Mouse (Mus musculus): ENCODE measurements around the gene Osmr. TPM values are rescaled to one million over a fixed set of nuclear protein-coding genes. Genes with fewer than 3 reads are reported as not detected.

Osmr gene
- polyA plus RNA-seq, 1 experiment from 2014 or later, result 0.42 TPM

GRCm38 (mm10) chr15:6903286-6903975 is 28.7 kb upstream of the Osmr start:
- Histone ChIP-seq H3K27ac (replicated peaks; ENCODE audit: low read depth, low read length) (no peak overlapping the region), H3K9me3 (replicated peaks; ENCODE audit: control insufficient read depth, low read length) (no peaks in the 10 kb centered on the region), H3K36me3 (replicated peaks; ENCODE audit: control insufficient read depth, insufficient read depth, low read depth, low read length) (no peaks in the 10 kb centered on the region), H3K9ac (replicated peaks; ENCODE audit: low read length) (no peak overlapping the region), H3K4me2 (ENCODE audit: low read depth, low read length) (no peak overlapping the region), H3K27me3 (ENCODE audit: control insufficient read depth, insufficient read depth, low read length) (no peaks in the 10 kb centered on the region), H3K4me3 (ENCODE audit: low read depth, low read length) (no peak overlapping the region), H3K4me1 (ENCODE audit: control insufficient read depth, insufficient read depth, low read length) (no peaks in the 10 kb centered on the region)
- DNase-seq (ENCODE audit: low spot score) (no peak), ATAC-seq (replicated peaks; ENCODE audit: insufficient number of reproducible peaks, low FRiP score, low TSS enrichment, low read depth) (no peak)
- 64% methylated on average over 9 of the region's 9 CpGs for WGBS

- H3K4me2 ChIP-seq (ENCODE audit: low read depth, low read length), result no peak overlapping the region
- H3K4me3 ChIP-seq (ENCODE audit: low read depth, low read length), result no peak overlapping the region
- H3K27me3 ChIP-seq (ENCODE audit: control insufficient read depth, insufficient read depth, low read length), result no peaks in the 10 kb centered on the region
- 90% methylated on average over 5 of the region's 5 CpGs for WGBS
- H3K9me3 ChIP-seq (replicated peaks; ENCODE audit: control insufficient read depth, low read length), result no peaks in the 10 kb centered on the region
- no peak overlapping the region for H3K9ac ChIP-seq (replicated peaks; ENCODE audit: low read length)
- DNase-seq (ENCODE audit: low spot score) (no peak), ATAC-seq (replicated peaks; ENCODE audit: insufficient number of reproducible peaks, low FRiP score, low TSS enrichment, low read depth) (no peak)
- no peaks in the 10 kb centered on the region for H3K36me3 ChIP-seq (replicated peaks; ENCODE audit: control insufficient read depth, insufficient read depth, low read depth, low read length)
- no peak overlapping the region for H3K27ac ChIP-seq (replicated peaks; ENCODE audit: low read depth, low read length)
- H3K4me1 ChIP-seq (ENCODE audit: control insufficient read depth, insufficient read depth, low read length), result no peaks in the 10 kb centered on the region
Observed at GRCm38 (mm10) chr15:6901982-6902639, 27.3 kb upstream of the Osmr start.

GRCm38 (mm10) chr15:6901236-6901635 is 26.5 kb upstream of the Osmr start:
- H3K4me3 ChIP-seq (ENCODE audit: low read depth, low read length), result no peak overlapping the region

GRCm38 (mm10) chr15:6884260-6884659 is 9.5 kb upstream of the Osmr start:
- no peak overlapping the region for H3K27ac ChIP-seq (replicated peaks; ENCODE audit: low read depth, low read length)
- no peaks in the 10 kb centered on the region for H3K4me1 ChIP-seq (ENCODE audit: control insufficient read depth, insufficient read depth, low read length)
- no peak for DNase-seq (ENCODE audit: low spot score)
- H3K27me3 ChIP-seq (ENCODE audit: control insufficient read depth, insufficient read depth, low read length), result no peaks in the 10 kb centered on the region
- H3K4me3 ChIP-seq (ENCODE audit: low read depth, low read length), result no peak overlapping the region
- no peak overlapping the region for H3K9ac ChIP-seq (replicated peaks; ENCODE audit: low read length)
- H3K36me3 ChIP-seq (replicated peaks; ENCODE audit: control insufficient read depth, insufficient read depth, low read depth, low read length), result no peaks in the 10 kb centered on the region
- H3K4me2 ChIP-seq (ENCODE audit: low read depth, low read length), result no peak overlapping the region
- no peaks in the 10 kb centered on the region for H3K9me3 ChIP-seq (replicated peaks; ENCODE audit: control insufficient read depth, low read length)
- no peak for ATAC-seq (replicated peaks; ENCODE audit: insufficient number of reproducible peaks, low FRiP score, low TSS enrichment, low read depth)
- WGBS, result 89% methylated on average over 6 of the region's 6 CpGs

More at GRCm38 (mm10) chr15:6901236-6901635, 26.5 kb upstream of the Osmr start:
- H3K9me3 ChIP-seq (replicated peaks; ENCODE audit: control insufficient read depth, low read length), result no peaks in the 10 kb centered on the region
- WGBS, result 72% methylated on average over 6 of the region's 6 CpGs
- H3K4me2 ChIP-seq (ENCODE audit: low read depth, low read length), result no peak overlapping the region
- no peak overlapping the region for H3K9ac ChIP-seq (replicated peaks; ENCODE audit: low read length)
- H3K4me1 ChIP-seq (ENCODE audit: control insufficient read depth, insufficient read depth, low read length), result no peaks in the 10 kb centered on the region
- no peak overlapping the region for H3K27ac ChIP-seq (replicated peaks; ENCODE audit: low read depth, low read length)
- DNase-seq (ENCODE audit: low spot score) (no peak), ATAC-seq (replicated peaks; ENCODE audit: insufficient number of reproducible peaks, low FRiP score, low TSS enrichment, low read depth) (no peak)
- no peaks in the 10 kb centered on the region for H3K27me3 ChIP-seq (ENCODE audit: control insufficient read depth, insufficient read depth, low read length)
- no peaks in the 10 kb centered on the region for H3K36me3 ChIP-seq (replicated peaks; ENCODE audit: control insufficient read depth, insufficient read depth, low read depth, low read length)

GRCm38 (mm10) chr15:6883816-6884215 is 9.0 kb upstream of the Osmr start:
- no peaks in the 10 kb centered on the region for H3K36me3 ChIP-seq (replicated peaks; ENCODE audit: control insufficient read depth, insufficient read depth, low read depth, low read length)
- H3K9me3 ChIP-seq (replicated peaks; ENCODE audit: control insufficient read depth, low read length), result no peaks in the 10 kb centered on the region
- H3K27ac ChIP-seq (replicated peaks; ENCODE audit: low read depth, low read length), result no peak overlapping the region
- no peak overlapping the region for H3K4me3 ChIP-seq (ENCODE audit: low read depth, low read length)
- peak; percentile 73 for DNase-seq (ENCODE audit: low spot score)
- no peak overlapping the region for H3K9ac ChIP-seq (replicated peaks; ENCODE audit: low read length)
- H3K27me3 ChIP-seq (ENCODE audit: control insufficient read depth, insufficient read depth, low read length), result no peaks in the 10 kb centered on the region
- no peaks in the 10 kb centered on the region for H3K4me1 ChIP-seq (ENCODE audit: control insufficient read depth, insufficient read depth, low read length)
- 44% methylated on average over 5 of the region's 5 CpGs for WGBS
- ATAC-seq (replicated peaks; ENCODE audit: insufficient number of reproducible peaks, low FRiP score, low TSS enrichment, low read depth), result no peak
- H3K4me2 ChIP-seq (ENCODE audit: low read depth, low read length), result no peak overlapping the region

- Histone ChIP-seq H3K4me3 (ENCODE audit: low read depth, low read length) (no peak overlapping the region), H3K4me2 (ENCODE audit: low read depth, low read length) (no peak overlapping the region), H3K9ac (replicated peaks; ENCODE audit: low read length) (no peak overlapping the region), H3K36me3 (replicated peaks; ENCODE audit: control insufficient read depth, insufficient read depth, low read depth, low read length) (no peaks in the 10 kb centered on the region), H3K27ac (replicated peaks; ENCODE audit: low read depth, low read length) (no peak overlapping the region), H3K9me3 (replicated peaks; ENCODE audit: control insufficient read depth, low read length) (no peaks in the 10 kb centered on the region), H3K27me3 (ENCODE audit: control insufficient read depth, insufficient read depth, low read length) (no peaks in the 10 kb centered on the region), H3K4me1 (ENCODE audit: control insufficient read depth, insufficient read depth, low read length) (no peaks in the 10 kb centered on the region)
- WGBS, result 74% methylated on average over 4 of the region's 4 CpGs
- DNase-seq (ENCODE audit: low spot score) (no peak), ATAC-seq (replicated peaks; ENCODE audit: insufficient number of reproducible peaks, low FRiP score, low TSS enrichment, low read depth) (no peak)
Observed at GRCm38 (mm10) chr15:6883091-6883490, 8.3 kb upstream of the Osmr start.

GRCm38 (mm10) chr15:6882180-6882579 is 7.4 kb upstream of the Osmr start:
- ATAC-seq (replicated peaks; ENCODE audit: insufficient number of reproducible peaks, low FRiP score, low TSS enrichment, low read depth), result no peak
- no peaks in the 10 kb centered on the region for H3K27me3 ChIP-seq (ENCODE audit: control insufficient read depth, insufficient read depth, low read length)
- no peak overlapping the region for H3K27ac ChIP-seq (replicated peaks; ENCODE audit: low read depth, low read length)
- no peak overlapping the region for H3K4me3 ChIP-seq (ENCODE audit: low read depth, low read length)
- H3K36me3 ChIP-seq (replicated peaks; ENCODE audit: control insufficient read depth, insufficient read depth, low read depth, low read length), result no peaks in the 10 kb centered on the region
- H3K9ac ChIP-seq (replicated peaks; ENCODE audit: low read length), result no peak overlapping the region
- no peaks in the 10 kb centered on the region for H3K9me3 ChIP-seq (replicated peaks; ENCODE audit: control insufficient read depth, low read length)
- H3K4me2 ChIP-seq (ENCODE audit: low read depth, low read length), result no peak overlapping the region
- H3K4me1 ChIP-seq (ENCODE audit: control insufficient read depth, insufficient read depth, low read length), result no peaks in the 10 kb centered on the region
- WGBS, result 39% methylated on average over 7 of the region's 7 CpGs
- DNase-seq (ENCODE audit: low spot score), result peak; percentile 53

- Histone ChIP-seq H3K36me3 (replicated peaks; ENCODE audit: control insufficient read depth, insufficient read depth, low read depth, low read length) (no peaks in the 10 kb centered on the region), H3K27ac (replicated peaks; ENCODE audit: low read depth, low read length) (no peak overlapping the region), H3K27me3 (ENCODE audit: control insufficient read depth, insufficient read depth, low read length) (no peaks in the 10 kb centered on the region), H3K4me2 (ENCODE audit: low read depth, low read length) (no peak overlapping the region), H3K4me3 (ENCODE audit: low read depth, low read length) (no peak overlapping the region), H3K4me1 (ENCODE audit: control insufficient read depth, insufficient read depth, low read length) (no peaks in the 10 kb centered on the region), H3K9me3 (replicated peaks; ENCODE audit: control insufficient read depth, low read length) (no peaks in the 10 kb centered on the region), H3K9ac (replicated peaks; ENCODE audit: low read length) (no peak overlapping the region)
- WGBS, result 76% methylated on average over 9 of the region's 9 CpGs
- no peak for ATAC-seq (replicated peaks; ENCODE audit: insufficient number of reproducible peaks, low FRiP score, low TSS enrichment, low read depth)
- DNase-seq (ENCODE audit: low spot score), result no peak
Observed at GRCm38 (mm10) chr15:6881211-6881610, 6.4 kb upstream of the Osmr start.
